Mouse (Mus musculus) testis, postnatal 10 days (tissue): ENCODE measurements around the gene Casp2.
A peak's percentile ranks its signal among the peaks of the same experiment; 100 is the strongest.

ENCODE experiments used
- DNase-seq: peaks from one replicate; pipeline ENCODE4 v3.0.0; 2021; ENCODE audit warnings: low spot score

Casp2 gene

DNA sequence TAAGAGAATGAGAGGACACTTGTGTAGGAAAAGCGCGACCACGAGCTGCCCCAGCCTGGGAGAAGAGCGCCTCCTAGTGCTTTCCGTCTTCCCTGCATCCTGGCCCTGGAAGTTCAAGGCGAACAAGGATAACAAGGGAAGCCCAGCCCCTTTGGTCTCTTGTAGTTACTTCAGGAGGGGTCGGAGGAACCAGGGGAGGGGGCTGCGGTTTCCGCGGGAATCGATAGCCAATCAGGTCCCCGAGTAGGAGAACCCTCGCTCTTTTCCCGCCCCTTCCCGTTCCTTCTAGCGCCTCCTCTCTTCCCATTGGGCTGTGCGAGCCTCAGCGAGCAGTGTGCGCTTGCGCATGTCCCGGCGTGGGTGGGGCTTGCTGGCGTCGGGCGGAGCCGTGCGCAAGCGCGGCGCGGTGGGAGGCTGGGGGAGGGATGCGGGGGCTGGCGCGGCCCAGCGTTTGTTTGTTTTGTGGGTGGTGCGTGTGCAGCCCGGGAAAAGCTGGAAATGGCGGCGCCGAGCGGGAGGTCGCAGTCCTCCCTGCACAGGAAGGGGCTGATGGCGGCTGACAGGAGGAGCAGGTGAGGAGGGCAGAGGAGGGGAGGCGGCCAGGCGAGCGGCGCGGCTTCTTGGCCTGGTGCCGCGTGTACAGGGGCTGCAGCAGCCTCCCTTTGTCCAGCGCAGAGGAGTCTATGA lies at the start of gene Casp2:
Gene Casp2 (plus strand): TSS at position 360 of the 687 bp plus-strand sequence.
- peak; percentile 99 for DNase-seq

DNA sequence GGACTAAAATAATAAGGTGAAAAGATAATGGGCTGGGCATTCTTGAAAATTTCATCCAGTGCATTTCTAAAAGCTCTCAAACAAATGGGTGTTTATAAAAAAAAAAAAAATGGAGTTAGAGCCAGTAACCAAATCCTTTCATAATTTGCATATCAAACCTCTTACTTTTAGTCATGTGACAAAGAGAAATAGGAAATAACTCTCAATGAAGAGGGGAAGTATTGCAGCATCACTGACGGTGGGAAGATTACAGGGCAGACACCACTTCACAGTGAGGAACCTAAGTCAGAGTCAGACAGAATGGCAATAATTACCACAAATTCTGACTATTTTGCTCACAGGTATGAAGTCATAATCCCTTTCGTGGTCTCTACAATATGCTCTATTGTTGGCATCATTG lies 49.8 kb upstream of the Casp2 start, which contains the start of gene Tas2r144:
Gene Tas2r144 (plus strand): TSS at position 301 of the 400 bp plus-strand sequence.
- DNase-seq: no peak

DNA sequence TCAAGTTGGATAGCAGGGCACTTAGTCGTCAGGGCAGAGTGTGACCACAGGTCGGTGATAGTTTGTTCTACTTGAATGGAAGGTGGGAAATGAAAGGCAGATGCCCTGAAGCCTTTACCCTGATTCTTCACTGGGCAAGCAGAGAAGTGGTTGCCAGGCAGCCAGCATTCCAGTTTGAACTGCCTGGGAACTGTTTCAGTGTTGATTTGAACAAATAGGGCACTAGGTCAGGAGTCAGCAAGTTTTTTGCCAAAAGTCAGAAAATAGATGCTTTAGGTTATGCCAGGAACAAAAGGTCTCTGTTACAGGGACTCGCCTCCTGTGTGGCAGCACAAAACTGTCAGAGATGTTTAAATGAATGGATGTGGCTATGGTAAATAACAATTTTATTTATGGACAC lies 42.5 kb upstream of the Casp2 start:
- DNase-seq: no peak

DNA sequence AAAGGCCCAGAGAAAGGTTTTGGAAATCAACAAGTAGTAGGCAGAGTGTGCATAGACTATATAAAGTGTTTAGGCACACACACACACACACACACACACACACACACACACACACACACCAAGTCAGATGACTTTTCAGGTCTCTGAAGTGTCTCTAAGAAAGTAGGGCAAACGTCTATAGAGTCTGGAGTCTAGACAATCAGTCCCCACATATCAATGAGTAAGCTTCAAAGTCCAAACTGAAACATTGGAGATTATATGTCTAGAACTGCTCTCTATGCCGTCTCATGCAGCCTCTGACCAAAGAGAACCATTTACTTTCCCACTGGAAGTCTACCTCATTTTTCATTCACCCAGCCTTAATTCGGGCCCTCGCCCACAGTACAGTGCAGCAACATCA lies 39.7 kb upstream of the Casp2 start:
- DNase-seq: no peak

DNA sequence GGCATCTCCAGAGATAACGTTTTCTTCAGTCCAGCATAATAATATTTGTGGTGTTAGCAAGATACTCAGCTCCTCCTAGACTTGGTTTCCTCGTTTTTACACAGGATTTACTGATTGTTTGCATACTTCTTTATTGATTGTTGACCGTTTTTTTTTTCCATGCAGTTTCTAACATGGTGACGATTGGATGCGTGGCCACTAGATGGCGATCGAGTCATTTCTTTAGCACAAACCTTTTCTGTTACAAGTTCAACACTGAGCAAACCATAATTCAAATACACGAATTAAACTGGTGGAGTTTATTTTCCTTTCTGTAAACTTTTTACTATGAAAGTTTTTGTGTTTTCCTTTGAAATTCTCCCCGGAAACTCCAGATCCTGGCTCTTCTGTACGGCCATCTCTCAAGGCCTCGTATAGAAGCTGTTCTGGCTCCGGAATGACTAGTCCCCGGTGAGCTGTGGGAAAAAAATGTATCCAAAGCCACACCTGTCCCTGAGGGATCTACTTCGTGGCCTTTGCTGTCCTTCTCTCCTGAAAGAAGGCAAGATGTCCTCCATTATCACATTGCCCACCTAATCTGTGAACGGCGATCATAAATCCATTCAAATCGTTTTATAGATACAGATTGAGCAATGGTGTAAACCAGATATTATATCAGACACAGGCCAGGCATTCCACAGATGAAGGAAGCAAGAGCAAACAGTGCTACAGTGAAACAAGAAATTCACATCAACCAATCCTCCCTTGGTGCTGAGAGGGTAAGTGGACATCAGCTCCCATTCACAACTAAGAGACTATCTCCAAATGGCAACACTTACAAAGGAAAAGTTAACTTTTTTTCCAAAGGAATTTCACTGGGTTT lies 37.3 kb upstream of the Casp2 start:
- DNase-seq: peak; percentile 83

DNA sequence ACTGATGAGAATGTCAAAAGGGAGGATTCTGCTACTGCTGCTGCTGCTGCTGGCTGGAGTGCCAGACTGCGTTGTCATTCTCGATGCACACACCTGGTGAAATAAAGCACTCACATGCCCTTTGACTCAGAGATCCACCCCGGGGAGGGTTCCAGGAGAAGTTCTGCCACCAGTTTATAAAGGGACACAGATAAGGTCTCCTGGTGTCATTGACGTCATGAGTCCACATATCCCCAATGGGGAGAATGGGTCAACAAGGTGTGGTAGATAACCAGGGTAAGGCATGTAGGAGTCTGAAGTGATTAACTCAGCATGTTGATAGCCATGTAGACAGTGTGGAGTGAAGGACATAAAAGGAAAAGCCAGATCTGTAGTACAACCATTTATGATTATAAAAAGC lies 35.2 kb upstream of the Casp2 start:
- DNase-seq: no peak

DNA sequence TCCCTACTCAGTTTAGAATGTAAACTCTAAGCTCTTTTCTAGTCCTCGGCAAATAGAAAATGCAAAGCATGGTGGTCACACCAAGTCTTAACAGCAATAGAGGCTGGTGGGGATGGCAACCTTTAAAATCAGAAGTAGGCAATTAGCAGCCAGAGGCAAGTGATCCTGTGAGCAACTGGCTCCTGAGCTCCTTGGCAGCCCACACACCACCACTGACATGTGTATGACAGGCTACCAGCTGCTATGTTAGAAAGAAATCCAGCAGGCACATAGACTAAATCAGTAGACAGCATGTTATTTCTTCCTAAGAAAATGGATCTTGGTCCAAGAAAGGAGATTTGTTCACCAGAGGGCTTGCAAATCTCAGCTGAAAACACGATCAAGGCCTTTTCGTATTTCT lies 33.6 kb upstream of the Casp2 start:
- DNase-seq: no peak

DNA sequence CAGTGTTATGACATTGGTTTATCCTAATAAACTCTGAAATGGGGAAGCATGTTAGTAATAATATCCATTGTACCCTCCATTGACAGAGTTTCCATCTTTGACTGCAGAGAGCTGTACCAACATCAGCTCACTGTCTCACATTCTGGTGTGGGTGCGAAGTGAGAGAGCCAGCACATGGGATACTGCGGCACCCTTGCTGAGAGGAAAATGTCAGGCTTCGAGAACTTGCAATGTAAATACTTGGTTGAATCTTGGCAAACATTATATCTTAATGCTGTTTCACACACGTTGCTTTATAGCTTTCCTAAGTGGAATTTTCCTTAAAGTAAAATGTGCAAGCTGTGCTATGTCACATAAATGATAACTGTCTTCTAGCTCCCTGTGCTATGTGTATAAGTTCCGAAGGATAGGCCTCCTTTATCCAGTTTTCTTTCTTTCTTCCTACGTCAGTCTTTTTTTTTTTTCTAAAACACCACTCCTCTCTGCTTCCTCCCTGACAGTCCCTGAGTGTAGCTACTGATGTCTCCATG lies 27.4 kb upstream of the Casp2 start:
- no peak for DNase-seq

DNA sequence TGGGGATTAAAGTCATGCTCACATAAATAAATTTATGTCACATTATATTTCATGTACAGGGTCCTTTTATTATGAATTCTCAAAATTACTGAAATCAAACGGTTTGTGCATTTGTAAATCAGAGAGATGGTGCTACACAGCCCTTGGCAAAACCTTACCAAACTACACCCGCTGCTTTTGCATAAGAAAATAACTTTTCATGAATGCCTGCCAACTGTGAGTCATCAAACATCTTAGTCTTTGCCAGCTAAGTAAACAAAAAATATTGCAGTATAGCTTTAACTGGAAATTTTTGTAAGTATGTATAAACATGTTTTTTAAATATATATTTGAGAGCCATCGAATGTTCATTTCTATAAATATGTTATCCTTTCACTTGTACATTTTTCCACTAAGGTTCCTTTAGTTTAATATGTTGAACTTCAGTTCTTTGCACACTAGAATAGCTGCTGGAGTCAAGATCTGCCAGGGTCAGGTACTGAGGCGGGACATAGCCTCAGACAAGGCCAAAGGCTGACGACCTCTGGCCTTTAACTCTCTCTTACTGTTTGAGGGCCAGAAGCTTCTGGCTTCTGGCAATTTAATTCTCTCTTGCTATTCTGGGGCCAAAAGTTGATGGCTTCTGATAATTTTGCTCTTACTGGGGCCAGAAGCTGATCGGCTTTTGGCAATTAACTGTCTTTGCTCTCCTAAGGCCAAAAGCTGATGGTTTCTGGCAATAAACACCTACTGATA lies 23.3 kb upstream of the Casp2 start:
- DNase-seq: no peak

DNA sequence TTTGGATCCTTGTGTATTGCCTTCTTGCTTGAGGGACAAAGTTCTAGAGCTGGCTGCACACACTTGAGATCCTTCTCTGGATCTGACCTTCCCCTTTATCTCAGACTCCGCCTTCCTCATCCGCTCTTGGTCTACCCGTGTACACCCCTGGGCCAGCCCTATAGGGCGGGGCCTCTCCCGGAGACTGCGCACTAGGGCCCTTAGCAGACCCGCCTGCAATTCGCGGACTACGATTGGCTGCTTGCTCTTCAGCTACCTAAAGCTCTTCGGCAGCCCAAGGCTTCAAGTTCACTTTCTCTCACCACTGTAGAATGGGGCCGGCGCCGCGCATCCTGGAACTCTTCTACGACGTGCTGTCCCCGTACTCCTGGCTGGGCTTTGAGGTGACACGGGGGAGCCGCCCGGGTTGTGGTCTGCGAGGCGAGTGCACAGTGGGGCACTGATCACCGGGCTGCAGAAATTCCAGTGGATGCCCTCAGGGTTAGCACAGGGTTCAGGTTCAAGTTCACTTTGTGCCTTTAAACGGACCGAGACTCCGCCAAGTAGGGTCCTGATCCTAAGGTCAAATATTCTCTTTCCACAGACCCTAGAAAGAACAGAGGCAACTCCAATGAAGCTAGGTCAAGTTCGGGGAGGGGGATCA lies 19.0 kb upstream of the Casp2 start, which contains the start of gene Gstk1:
Gene Gstk1 (plus strand): TSS at position 225 of the 643 bp plus-strand sequence.
- peak; percentile 77 for DNase-seq

DNA sequence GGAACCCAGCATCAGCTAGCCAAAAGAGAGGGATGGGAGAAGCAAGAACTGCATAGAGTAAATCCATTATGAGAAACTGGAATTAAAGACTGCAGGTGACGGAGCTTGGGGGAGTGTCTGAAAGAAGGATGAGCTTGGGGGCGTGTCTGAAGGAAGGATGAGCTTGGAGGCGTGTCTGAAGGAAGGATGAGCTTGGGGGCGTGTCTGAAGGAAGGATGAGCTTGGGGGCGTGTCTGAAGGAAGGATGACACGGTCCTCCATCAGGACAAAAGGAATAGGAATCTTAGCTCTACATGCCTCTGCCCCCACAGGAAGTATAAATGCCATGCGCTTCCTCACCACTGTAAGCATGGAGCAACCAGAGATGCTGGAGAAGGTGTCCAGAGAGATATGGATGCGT lies 17.6 kb upstream of the Casp2 start:
- DNase-seq: no peak

DNA sequence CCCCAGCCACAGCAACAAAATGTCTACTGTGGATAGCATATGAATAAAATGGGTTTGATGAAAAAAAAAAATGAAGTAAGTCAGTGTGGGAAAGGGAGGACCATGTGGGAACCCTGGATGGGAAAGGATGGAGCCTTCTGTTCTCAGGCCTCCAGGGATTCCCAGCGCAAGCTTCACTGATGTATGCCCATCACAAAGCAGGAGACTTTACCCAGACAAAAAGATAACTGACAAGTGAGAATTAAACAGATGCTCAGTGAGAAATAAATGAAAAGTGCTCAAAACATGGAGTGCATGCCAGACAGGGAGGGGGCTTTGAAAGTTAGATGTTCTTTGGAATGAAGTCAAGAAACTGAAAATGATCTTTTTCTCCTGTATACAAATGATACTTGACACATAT lies 16.8 kb upstream of the Casp2 start:
- DNase-seq: no peak

DNA sequence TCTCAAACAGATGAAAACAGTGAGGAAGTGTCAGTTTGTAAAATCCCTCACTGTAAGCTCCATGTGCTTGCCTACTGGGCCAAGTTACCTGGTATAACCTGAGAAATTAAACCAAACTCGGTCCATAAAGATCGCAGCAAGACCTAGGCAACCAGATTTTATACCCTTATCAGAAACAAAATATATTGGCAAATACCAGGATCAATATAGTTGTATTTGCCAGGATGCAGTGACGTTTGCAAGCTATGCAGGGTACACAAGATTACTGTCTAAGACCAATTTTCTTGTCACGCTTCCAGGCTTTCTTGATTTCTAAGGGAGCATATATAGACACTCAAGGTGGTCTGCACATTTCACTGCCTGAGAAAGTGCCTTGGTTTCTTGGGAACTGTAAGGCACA lies 13.0 kb upstream of the Casp2 start:
- no peak for DNase-seq

DNA sequence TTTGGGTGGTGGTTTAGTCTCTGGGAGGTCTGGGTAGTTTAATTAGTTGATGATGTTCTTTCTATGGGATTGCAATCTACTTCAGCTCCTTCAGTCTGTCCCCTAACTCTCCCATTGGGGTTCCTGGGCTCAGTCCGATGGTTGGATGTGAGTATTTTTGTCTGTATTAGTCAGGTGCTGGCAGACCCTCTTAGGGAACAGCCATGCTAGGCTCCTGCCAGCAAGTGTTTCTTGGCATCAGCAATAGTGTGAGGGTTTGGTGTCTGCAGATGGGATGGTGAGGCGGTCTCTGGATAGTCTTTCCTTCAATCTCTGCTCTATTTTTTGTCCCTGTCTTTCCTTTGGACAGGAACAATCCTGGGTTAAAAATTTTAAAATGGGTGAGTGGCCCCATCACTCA lies 11.7 kb upstream of the Casp2 start:
- no peak for DNase-seq

DNA sequence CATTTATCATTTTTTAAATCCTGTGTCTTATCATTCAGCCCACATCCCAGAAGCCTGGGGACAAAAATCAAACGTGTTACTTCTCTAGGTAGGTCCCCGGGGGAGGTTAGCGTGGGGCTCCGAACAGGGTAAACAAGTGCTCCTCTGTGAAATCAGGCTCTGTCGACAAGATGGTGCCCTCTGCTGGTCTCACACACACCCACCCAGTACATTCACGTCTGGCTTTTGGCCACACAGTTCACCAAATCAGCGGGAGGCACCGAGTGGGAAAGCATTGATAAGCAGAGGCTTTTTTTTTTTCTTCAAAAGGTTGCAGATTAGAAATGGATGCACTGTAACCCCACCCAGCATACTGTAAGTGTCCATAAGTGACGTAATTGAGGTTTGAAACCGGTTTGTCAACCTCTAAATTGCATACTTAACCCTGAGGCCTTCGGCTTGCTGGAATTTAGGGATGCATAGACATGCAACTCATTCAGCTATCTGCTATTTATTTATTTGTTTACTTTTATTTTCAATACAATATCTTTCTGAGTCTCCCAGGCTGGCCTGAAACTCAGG lies 7.4 kb upstream of the Casp2 start:
- peak; percentile 67 for DNase-seq

DNA sequence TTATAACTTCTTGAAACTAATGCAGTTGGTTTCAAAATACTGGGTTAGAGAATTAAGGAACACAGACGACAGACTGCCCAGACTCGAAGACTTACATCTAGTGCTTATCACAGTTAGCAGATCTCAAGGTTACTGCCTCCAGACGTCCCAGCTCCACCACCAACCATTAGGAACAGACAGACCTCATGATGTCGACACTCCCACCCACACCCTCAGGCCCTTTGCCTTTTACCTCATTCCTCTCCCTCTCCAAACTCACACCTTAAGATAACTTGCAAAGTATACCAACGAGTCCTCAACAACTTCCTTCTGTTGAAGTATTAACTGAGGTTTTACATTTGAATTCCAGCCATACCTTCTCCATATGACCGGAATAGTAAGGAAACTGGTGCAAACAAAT lies 4.4 kb upstream of the Casp2 start:
- DNase-seq: no peak

DNA sequence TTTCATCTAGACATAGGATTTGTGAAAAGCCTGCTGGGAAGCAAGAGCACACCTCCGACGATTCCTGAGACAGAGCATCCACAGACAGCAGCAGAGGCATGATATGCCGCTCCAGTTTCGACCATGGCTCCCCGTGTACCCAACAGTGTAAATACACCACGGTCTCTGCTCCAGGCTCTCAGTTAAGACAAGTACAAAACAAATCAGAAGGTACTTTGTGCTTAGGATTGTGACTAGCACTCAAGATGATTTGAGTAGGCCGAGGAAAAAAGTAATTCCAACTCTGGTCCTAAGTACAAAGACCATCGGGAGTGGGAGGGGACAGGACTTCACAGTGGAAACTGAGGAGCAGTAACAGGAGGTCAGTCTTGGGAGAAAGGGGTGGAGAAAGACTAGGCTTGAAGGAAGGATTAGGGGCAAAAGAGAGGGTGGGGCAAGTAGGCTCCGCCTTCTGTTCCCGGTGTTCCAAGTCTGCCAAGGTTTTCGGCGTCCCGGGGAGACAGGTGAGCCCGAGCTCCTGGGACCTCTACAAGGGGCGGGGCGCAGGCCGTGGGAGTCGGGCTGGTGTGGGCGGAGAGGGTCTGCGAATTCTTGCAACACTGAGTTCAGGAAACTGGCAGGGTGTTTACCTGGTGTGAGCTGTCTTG lies 3.1 kb upstream of the Casp2 start, which contains the start of gene Tmem139:
Gene Tmem139 (plus strand): TSS at position 447 of the 647 bp plus-strand sequence.
- no peak for DNase-seq

DNA sequence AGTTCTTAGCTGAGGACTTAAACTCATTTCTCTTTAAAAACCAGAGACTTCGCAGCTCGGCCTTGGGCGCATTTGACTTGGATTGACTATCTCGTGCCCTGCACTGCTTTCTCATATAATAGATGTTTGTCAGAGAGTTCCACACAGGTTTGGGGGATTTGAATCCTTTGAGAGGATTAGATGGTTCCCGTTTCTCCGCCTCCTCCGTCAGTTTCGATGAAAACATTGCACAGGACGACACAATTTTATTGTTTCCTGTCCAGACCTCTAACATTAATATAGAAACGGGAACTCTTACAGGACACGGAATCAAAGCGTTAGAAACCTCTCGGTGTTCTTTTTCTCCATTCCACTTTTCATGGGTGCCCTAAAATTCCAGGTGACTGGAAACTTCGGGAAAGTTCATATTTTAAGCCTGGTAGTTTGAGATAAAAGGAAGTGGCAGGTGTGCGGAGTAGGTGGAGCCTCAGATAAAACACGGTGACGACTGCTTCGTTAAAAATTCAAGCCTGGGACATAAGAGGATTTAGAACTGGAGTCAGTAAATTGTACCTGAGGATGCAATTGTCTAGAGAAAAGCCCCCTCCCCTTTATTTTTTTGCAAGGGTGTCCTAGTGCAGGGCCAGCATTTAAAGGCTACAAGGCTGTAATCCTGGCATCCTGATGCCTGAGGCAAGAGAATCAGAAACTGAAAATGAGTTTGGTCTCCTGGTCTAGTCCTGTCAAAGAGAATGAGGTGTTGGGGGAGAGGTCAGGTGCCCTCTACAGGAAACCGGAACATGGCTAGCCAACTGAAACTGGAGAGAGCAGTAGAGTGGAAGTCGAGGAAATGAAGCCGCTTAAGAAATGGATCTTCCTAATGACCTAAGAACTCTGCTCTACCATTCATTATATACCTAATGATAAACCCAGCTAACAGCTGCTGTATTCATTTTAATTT lies 876 bp downstream of the Casp2 start:
- no peak for DNase-seq

DNA sequence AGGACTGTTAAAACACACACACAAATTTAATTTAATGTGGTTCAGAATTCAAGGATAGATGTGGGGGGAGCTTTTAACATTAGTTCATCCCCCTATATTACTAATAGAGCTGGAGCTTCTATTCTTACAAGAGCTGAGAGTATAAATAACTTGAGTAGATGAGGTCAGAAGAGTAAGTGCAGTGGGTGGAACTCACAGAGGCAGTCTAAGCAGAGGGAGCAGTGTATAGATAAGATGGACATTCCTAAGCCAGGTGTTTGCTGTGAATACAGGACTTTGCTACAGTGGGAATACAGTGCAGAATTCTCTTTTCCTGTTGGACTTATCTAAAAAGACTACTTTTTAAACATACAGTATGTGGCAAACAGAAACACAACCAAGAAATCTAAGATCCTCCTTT lies 6.0 kb downstream of the Casp2 start:
- no peak for DNase-seq

DNA sequence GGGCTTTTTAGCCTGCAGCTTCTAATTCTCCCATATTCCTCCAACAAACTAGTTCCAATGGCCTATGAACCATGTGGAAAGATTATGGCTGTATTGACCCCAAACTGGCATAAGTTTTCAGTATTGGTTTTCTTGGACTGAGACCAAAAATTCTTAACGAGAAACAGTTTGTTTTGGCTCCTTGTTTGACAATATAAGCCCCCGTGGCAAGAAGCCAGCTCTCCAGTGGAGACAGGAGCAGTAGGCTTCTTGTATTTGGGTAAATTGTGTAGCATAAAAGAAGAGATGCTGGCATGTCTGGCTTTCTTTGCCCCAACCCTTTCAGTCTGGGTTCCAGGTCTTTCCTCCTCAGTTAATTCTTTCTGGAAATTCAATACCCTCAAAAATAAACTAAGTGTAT lies 11.4 kb downstream of the Casp2 start:
- no peak for DNase-seq
